Mouse (Mus musculus) ES-E14 (cell line): Measurements from ENCODE around the gene Fam124b.

ENCODE experiments used
- HCFC1 ChIP-seq: IDR thresholded peaks from 2 replicates; pipeline ENCODE4 v1.6.1; 2012; ENCODE audit warnings: low read length, inconsistent platforms, borderline replicate concordance; ENCODE audit not compliant: insufficient read depth
- MAFK ChIP-seq: IDR thresholded peaks from 2 replicates; pipeline ENCODE4 v1.6.1; 2014; ENCODE audit warnings: mild to moderate bottlenecking, low read depth, low read length, inconsistent platforms; ENCODE audit not compliant: insufficient read depth
- ZC3H11A ChIP-seq: IDR thresholded peaks from 2 replicates; pipeline ENCODE4 v1.6.1; 2012; ENCODE audit warnings: low read depth, mild to moderate bottlenecking, inconsistent platforms, low read length, borderline replicate concordance
- ZNF384 ChIP-seq: IDR thresholded peaks from 2 replicates; pipeline ENCODE4 v1.6.1; 2012; ENCODE audit warnings: low read depth, low read length, inconsistent platforms

- TF ChIP-seq MAFK (no peak), ZNF384 (no peak), ZC3H11A (no peak), HCFC1 (no peak)
These were observed 32.0 kb upstream of the Fam124b start for GRCm38 (mm10) chr1:80250247-80250646.
